Mouse (Mus musculus) kidney, adult 9 months (tissue): ENCODE results near the gene Nipal1.
A peak's percentile ranks its signal among the peaks of the same experiment; 100 is the strongest.

Experiments
- DNase-seq: peaks from one replicate; pipeline ENCODE4 v3.0.0; 2022

Nipal1 gene

GRCm38 (mm10) chr5:72647418-72647907 is at the start of gene Nipal1:
Gene Nipal1, plus strand, starts transcription at chr5:72647795.
- peak; percentile 28 for DNase-seq

- DNase-seq = peak; percentile 88
Measured at GRCm38 (mm10) chr5:72601006-72601405, 46.6 kb upstream of the Nipal1 start.

GRCm38 (mm10) chr5:72603138-72603537 is 44.5 kb upstream of the Nipal1 start:
- no peak for DNase-seq

GRCm38 (mm10) chr5:72617413-72617812 is 30.2 kb upstream of the Nipal1 start:
- no peak for DNase-seq

GRCm38 (mm10) chr5:72621022-72621421 is 26.6 kb upstream of the Nipal1 start:
- no peak for DNase-seq

GRCm38 (mm10) chr5:72630026-72630425 is 17.6 kb upstream of the Nipal1 start:
- DNase-seq = no peak

- no peak for DNase-seq
Measured at GRCm38 (mm10) chr5:72634791-72635271, 12.8 kb upstream of the Nipal1 start.

GRCm38 (mm10) chr5:72636122-72636521 is 11.5 kb upstream of the Nipal1 start:
- DNase-seq = no peak

- no peak for DNase-seq
Measured at GRCm38 (mm10) chr5:72636576-72636975, 11.0 kb upstream of the Nipal1 start.

- no peak for DNase-seq
Measured at GRCm38 (mm10) chr5:72640072-72640471, 7.5 kb upstream of the Nipal1 start.

GRCm38 (mm10) chr5:72643655-72644054 is 3.9 kb upstream of the Nipal1 start:
- DNase-seq = no peak

GRCm38 (mm10) chr5:72644175-72644574 is 3.4 kb upstream of the Nipal1 start, which contains the start of gene Cnga1:
Gene Cnga1, minus strand, starts transcription at chr5:72644275.
- no peak for DNase-seq

- DNase-seq = no peak
Measured at GRCm38 (mm10) chr5:72646131-72646530, 1.5 kb upstream of the Nipal1 start.

GRCm38 (mm10) chr5:72646996-72647395 is 599 bp upstream of the Nipal1 start:
- no peak for DNase-seq

- DNase-seq = no peak
Measured at GRCm38 (mm10) chr5:72647958-72648595, 482 bp downstream of the Nipal1 start.

GRCm38 (mm10) chr5:72648987-72649735 is 1.6 kb downstream of the Nipal1 start:
- no peak for DNase-seq

GRCm38 (mm10) chr5:72653068-72653674 is 5.6 kb downstream of the Nipal1 start:
- no peak for DNase-seq

- DNase-seq = no peak
Measured at GRCm38 (mm10) chr5:72656270-72656791, 8.7 kb downstream of the Nipal1 start.

GRCm38 (mm10) chr5:72658375-72658774 is 10.8 kb downstream of the Nipal1 start:
- DNase-seq = no peak

GRCm38 (mm10) chr5:72661051-72661781 is 13.6 kb downstream of the Nipal1 start:
- DNase-seq = no peak

- no peak for DNase-seq
Measured at GRCm38 (mm10) chr5:72664126-72664525, 16.5 kb downstream of the Nipal1 start.

- DNase-seq = peak; percentile 6
Measured at GRCm38 (mm10) chr5:72664854-72665253, 17.3 kb downstream of the Nipal1 start.

- DNase-seq = peak; percentile 50
Measured at GRCm38 (mm10) chr5:72665281-72665680, 17.7 kb downstream of the Nipal1 start.
